Mouse (Mus musculus): ENCODE measurements around the gene Endou.

Endou gene

DNA sequence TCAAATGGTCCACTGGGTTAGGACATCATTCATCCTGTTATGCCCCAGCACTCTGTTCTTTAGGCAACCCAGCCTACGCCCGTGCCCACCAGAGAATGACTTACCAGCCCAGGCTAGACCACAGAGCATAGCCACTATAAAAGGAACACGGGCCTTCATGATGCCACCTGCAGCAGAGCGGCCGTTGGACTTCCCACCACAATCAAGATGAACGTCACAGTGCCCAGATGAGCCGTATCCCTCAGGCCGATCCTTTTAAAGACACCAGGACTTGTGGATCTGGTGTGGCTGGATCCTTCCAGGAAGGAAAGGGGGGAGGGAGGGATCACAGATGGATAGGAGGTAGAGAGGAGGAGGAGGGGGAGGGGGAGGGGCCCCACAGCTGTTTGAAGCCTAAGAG, at the start of gene Endou:
TSS of gene Endou (minus strand) at position 229 of the 400 bp plus-strand sequence.
- DNase-seq = no peak

DNA sequence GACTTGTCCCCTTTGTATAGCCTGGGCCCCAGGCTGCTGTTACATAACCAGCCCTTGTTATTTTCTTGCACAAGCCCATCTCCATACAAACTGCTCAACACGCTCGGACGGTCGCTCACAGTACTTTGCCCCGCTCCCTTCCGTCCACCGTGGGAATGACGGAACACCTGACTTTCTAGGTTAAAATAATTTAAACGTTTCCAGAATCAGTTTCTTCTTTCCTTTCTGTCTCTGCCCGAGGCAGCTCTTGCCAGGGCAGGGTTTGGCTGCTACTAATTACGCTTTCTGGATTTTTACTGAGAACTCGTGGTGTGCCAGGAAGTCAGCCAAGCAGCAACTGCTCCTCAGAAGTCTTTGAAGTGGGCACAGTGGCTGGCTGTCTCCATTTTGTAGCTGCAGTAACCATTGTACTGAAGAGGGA, 49.5 kb upstream of the Endou start:
- no peak for DNase-seq

DNA sequence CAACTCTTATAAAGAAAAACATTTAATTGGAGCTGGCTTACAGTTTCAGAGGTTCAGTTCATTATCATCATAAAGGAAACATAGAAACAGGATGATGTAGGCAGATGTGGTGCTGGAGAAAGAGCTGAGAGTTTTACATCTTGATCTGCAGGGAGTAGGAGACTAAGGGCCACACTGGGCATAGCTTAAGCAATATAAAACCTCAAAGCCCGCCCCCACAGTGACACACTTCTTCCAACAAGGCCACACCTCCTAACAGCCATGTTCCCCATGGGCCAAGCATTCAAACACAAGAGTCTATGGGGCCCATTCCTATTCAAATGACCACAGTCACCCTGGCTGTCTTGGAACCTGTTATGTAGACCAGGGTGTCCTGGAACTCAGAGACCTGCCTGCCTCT, 48.4 kb upstream of the Endou start:
- no peak for DNase-seq

DNA sequence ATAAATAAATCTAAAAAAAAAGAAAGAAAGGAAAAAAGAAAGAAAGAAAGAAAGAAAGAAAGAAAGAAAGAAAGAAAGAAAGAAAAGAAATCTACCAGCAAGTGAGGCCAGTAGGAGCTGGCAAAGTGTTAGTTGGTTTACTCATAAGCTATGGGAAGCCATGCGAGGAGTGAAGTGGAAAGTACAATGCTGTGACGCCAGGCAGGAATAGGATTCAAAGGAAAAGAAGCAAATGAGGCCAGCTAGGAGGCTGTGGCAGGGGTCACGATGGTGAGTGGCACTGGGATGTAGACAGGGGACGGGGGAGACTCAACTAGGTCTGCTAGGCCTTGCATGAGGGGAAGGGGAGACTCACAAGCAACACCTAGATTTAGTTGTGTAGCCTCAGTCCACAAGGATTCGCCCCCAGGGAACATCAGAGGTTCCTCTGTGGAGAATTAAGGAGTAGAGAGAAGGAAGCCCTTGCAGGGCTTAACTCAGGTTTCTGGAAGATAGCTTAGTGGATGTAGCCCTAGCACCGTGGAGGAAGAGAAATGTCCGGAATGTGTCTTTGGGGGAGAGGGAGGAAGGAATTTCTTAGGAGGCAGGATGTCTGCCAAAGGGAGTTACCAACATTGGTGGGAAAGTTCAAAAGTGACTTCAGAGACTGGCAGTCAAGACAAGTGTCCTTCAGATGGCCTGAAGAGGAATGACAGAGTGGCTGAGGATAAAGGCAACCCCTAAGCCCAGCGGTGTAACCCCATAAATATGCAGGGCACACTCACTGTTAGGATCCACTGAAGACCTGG, 47.4 kb upstream of the Endou start, which contains the start of gene Slc48a1:
TSS of gene Slc48a1 (plus strand) at position 210 of the 788 bp plus-strand sequence.
- no peak for DNase-seq

DNA sequence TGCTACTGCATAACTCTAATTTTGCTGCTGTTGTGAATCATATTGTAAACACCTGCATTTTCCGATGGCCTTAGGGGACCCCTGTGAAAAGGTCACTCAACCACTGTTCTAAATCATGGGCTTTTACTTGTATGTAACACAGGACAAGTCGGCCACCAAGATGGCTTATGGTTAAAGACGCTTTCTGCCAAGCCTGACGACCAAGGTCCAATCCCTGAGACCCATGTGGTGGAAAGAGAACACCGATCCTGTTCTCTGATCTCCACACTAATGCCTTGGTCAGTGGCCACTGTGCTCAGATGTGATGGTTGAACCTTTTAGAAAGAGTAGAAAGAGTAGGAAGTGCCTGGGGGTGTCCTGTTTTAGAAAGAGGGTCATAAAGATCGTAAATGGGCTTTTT, 45.8 kb upstream of the Endou start:
- no peak for DNase-seq

DNA sequence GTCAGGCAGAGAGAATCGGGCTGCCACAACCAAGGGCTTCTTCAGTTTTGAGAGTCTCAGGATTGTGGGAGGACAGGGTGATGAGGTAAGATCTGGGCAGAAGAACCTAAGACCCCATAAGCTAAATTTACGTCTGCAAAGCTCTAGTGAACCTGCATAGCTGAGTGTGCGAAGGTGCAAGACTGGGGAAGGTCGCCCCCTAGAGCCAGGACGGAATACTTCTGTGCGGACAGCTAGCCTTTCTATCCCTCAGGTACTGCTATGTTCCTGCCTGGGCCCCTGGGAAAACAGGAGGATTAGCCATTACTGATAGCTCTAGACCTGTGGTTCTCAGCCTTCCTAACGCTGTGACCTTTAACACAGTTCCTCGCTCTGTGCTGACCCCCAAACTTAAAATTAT, 45.4 kb upstream of the Endou start:
- peak; percentile 48 for DNase-seq

DNA sequence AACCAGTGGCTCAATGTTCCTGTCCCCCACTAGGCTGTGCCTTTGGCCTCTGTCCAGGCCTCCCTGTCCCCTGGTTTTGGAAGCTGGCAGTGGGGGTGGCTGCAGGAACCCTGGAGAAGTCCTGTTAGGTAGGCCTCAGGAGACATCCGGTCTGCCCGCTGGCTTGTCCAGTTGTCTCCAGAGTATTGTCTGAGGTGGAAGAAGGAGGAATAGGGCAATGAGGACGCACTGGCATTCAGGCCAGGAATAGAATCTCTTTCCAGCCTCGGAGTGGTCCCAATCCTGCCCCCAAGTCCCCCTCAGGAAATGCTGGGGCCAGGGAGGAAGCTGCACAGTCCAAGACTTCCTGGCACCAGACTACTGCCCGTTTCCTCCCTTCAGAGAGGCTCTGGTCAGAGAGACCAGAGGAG, 42.8 kb upstream of the Endou start:
- DNase-seq = no peak

DNA sequence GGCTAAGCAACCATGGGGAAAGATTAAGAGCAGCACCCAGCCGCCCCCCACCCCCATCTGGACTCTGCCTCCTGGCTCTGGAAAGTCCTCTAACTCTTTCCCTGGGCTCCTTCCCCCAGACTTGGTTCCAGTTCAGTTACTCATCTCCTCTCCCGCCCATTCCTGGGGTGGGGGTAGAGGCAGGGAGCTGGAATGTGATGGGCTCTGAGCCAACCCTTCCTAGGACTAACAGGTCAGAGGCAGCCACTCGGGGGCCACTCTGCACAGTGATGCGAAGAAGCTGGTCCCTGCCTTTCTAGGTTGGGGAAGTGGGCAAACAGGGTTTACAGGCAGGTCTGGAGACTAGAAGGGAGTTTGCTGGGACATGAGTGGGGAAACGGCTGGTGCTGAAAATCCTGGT, 42.0 kb upstream of the Endou start:
- DNase-seq = no peak

DNA sequence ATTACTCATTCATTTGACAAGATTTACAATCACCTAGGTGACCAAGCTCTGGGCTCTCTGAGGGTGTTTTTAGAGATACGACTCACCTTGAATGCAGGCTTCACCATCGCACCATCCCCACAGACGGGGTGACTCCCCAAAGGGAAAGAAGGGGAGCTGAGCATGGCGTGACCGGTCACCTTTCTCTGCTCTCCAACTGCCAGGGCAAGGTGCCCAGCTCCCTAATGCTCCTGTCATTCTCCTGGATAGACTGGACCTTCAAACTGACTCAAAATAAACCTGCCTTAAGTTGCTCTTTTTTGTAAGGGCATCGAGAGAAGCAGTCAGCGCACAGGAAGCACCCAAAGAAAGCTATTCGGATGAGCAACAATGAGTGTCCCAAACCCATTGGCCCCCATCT, 39.1 kb upstream of the Endou start:
- DNase-seq = no peak

DNA sequence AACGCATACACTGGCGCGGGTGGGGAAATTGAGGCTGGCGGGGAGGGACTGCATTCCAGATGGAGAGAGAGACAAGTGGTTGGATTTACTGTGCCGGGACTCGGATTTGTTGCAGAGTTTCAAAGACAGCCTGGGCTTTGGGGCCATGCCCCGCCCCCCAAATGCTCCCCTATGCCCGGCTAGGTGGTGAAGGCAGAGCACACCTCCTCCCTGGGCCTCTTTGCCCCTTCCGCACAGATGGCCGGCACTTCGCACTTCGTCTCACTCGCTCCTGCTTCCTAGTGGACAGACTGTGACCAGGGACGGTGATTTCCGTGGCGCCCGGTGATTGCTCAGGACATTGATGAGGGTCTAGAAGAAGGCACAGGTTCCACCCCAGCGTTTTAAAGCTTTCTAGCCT, 37.1 kb upstream of the Endou start:
- DNase-seq = no peak

DNA sequence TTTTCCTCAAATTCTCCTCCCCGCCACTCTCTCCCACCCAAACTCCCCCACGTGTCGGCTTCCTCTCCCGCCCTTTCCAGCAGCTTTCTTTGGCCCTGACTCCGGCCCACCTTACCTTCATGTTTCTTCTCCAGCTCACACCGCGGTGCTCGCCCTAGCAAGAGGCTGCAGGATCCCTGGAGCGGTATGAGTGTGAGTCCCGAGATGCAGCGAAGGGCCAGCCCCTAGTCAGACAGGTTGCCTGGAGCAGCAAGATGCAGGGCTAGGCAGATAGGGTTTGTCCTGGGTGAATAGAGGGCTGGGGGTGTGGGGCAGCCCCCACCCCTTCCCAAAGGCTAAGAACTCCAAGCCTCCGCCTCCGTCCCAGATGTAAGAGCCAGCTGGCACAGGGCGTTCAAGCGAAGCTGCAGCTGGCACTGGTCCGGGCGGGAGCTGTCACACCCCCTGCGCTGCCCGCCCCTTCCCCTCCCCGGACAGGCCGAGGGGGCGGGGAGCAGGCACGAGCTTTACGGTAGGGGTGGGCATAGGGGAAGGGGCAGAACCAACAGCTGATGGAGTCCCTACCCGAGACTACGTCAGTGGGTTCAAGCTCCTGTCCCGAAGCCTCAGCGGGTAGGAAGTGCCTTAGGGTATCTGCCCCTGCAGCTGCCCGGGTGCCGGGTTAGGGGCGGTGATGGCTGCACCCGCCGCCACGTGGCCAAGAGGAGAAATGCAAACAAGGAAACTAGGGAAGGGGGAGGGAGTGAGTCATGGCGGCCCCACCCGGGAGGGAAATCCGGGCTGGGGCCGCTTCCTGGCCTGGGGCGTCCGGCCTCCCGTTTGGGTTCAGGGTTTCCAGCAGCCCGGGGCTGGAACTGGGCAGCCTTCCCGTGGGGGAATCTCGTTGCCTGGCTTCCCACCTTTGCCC, 36.4 kb upstream of the Endou start, which contains the start of gene Rapgef3:
TSS of gene Rapgef3 (minus strand) at position 693 of the 907 bp plus-strand sequence.
- peak; percentile 52 for DNase-seq

DNA sequence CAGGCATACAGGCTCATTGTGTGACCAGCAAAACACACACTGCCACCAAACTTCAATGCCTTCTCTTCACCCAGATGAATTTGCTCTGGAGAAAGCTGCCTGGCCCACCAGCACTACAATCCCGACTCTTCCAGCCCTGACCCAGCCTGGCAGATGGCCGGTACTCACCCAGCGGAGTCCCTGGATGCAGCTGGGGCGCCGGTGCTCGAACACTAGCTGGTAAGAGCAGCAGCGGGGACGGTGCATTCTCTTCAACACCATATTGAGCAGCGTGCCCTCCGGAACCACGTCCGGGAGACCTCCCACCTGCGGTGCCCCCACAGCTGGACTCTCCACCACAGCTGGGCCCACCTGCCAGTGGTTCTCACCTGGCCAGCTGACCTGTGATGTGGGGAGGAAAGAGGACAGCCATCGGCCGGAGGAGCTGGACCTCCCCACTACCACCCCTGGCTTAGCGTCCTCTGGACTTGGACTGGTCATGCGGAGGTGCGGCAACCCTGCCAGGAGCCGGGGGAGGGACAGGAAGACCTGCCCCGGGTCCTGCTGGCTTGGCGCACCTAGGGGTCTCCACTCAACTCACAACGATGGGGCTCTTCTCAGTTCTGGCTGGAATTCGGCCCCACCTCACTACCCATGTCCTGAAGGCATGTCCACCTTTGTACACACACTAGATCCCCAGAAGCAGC, 35.6 kb upstream of the Endou start:
- DNase-seq = no peak

DNA sequence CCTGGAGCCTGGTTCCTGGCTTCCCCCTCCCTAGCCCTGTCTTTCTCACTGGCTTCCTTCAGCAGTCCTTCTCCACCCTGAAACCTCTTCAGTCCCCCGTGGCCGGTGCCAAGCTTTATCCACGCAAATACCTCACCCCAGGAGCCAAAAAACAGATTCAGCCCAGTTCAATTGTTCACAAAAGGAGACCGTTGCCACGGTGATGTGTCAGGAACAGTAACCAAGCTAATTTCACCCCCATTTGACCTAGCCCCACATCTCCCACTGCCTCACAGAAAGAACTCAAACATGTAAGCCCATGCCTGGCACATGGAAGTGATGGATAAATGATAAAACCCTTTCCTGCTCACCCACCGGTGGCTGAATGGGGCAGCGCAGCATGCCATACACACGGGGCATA, 35.1 kb upstream of the Endou start:
- DNase-seq = no peak

DNA sequence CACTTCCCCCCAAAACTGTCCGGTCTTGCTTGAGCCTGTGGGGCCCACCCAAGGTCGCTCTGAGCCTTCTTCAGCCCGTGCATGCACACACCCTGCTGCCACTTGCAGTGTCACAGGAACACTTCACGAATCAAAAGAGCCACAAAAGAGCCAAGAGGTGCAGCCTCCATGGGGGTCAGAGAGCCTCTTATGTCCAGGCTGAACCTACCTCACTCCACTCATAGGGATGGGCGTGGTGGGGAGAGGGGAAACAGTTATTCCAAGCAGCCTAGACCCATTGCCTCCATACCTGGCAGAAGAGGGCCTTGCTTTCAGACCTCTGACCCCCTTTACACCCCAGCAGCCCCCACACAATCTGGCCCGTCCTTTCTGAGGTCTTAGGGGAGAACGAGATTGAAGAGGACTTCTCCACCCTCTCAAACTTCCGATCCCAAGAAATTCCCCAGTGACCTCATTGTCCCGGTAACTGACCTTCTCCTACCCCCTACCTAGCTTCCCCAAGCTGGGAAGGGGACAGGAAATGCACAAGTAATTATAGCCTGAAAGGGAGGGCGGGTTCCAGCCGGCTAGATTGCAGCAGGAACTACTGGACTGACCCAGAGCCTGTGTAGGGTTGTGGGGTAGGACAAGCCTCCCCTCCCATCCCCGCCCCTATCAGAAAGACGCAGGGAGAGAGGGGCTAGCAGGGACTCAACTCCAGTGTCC, 34.1 kb upstream of the Endou start:
- no peak for DNase-seq

DNA sequence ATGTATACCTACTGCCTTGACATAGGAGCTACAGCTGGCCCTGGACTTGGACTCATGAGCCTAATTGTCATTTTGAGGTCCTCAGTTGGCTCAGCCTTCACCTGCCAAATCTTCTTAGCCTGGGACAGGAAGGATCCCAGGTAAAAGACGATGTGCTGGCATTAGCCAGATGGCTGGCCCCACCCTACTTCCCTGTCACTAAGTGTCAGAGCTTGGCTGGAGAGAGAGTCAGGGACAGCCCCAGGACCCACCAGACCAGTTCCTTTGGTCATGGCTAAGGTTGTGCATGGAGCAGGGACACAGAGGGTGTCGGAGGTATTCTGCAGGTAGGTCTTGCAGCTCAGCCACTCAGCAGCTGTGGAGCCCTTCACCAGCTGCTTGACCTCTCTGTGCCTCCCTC, 33.4 kb upstream of the Endou start:
- DNase-seq = no peak

DNA sequence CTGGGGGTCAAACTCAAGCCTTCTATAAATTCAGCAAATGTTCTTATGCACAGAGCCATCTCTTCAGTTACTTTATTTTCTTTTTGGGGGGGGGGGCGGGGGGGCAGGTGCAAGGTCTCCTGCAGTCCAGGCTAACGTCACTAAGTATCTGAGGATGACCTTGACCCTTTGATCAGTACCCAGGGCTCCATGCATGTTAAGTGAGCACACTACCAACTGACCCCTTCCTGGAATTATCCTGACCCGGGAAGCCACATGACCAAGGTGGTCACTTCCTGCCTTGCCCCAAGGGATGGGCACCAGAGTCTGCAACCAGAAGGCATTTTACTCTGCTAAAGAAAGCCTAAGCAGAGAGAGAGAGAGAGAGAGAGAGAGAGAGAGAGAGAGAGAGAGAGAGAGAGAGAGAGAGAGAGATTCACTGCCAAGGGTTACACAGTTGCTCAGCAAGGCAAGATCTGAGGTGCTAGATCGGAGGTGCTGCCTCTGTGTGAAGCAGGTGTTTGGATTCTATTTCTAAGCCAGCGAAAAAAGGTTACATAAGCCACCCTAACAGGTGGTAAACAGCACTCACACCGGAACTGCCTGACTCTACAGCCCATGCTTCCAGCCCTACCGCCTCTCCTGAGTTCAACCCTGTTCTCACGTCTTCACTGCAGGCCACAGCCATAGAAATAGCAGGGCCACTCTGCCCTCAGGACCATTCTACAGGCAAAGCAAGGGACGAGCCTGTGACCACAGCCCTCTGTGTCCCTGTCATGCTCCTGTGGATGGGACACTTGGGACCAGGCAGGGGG, 32.3 kb upstream of the Endou start:
- DNase-seq = no peak

DNA sequence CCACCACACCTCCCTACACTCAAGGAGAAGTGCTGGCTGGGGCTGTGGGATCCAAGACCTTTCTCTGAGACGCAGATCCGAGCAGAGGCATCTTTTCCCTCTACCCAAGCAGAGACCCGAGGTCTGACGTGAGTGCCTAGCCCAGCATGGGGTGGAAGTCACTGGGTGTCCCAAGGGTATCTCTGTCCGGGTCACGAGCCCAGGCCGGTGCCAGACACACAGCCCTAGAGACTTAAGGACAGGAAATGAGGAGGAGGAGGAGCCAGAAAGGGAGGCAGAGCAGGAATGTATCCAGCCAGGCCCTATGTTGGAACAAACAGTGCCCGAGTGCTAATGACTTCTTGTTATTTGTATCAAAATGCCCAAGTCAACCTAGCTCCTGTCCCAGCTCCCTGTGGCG, 31.6 kb upstream of the Endou start:
- no peak for DNase-seq

DNA sequence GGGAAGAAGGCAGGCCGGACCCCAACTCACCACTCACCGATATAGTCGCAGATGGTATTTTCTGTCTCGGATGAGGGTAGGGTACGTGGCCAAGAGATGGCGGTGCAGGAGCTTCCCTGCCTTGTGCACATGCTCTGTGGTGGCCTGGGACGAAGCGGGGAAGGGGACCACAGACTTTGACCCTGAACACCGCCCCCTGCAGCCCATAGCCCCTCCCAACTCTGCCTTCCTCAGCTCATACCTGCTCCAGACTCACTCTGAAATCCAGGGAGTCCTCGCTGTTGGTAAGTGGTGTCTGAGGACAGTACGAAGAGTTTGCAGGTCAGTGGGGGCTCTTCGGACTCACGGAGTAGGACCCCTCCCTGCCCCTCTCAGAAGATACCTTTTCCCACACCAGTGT, 30.3 kb upstream of the Endou start:
- no peak for DNase-seq

DNA sequence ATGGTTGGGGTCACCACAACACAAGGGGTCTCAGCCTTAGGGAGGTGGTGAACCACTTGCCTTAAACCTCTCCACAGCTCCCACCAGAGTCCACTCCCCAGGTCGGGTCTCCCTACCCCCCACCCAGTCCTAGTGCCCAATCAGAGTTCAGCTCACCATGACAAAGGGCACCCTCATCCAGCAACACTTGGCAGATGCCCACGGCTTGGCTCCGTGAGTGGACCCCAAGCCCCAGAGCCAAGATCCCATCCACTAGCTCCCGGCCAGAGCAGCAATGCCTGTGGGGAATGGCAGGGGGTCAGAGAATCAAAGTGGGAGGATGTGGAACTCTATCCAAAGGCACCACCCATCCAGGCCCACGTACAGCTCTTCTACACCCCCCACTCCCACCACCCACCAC, 29.8 kb upstream of the Endou start:
- DNase-seq = no peak

DNA sequence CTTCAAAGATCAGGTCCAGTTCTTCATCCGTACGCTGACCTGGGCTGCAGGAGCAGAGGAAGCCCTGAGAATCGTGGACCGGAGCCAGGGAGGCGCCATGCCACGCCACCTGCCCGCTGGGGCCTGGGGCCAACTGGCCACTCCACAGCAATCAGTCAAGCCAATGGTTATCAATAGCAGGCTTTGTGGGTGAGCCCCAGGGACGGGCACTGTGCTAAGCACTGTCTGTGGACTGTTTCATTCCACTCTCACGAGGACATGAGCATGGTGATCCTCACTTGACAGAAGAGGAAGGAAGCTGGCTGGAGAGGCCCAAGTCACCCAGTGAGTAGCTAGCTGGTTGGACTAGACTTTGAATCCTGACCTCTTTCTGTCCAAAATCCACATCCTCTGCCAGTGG, 28.9 kb upstream of the Endou start:
- DNase-seq = peak; percentile 70

DNA sequence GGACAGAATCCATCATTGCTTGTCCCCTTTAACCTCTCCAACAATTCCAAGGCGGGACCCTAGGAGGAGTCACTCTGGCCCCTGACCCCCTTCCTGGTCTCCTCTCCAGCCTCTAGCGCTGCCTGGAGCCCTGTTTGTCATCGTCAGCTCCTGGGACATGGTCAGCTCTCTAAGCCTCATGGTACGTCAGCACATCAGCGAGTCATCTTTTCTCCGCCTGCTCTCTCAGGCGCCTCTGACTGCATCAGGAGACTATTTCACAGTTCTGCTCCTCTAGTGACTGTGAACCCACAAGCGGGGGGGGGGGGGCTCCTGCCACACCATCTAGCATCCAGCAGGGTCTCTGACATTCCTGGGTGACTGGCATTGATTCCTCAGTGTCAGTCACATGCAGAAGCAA, 24.2 kb upstream of the Endou start:
- DNase-seq = no peak

DNA sequence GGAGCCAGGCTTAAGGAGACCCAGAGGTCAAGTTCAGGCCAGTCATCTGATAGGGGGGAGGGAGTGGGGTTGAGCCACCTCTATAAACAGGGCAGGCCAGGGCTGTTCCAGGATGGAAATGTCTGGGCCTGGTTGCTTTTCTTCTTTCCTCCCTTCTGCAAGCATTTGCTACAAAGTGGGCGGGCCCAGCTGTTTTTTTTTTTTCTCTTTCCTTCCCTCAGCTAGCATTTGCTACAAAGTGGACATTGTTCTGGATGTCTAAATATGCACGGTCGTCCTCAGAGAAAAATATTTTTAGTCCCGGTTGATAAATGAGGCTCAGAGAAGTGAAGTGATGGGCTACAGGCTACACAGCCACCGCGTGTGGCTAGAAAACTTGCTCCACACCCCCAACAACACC, 23.3 kb upstream of the Endou start:
- DNase-seq = no peak

Data from cerebellum, adult 11-12 months (tissue).